Mouse (Mus musculus): ENCODE results near the gene Tmem108.

DNA sequence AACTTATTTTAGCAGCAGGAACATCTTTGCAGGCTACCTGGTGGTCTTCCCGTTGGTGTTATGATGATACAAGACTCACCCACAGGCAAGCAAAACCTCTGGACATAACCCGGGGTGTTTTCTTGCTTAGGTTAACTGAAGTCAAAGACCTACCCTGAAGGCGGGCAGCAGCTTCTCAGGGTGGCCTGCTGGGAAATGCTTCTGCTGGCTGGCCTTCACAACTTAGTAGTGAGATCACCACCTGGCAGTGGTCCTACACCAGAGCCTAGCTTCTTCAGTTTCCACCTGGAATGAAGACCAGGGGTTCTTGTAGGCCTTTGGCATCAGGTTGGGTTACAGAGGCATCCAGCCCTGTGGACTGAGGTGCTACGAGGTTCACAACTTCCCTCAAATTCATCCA is 169.7 kb downstream of the Tmem108 start:
- TF ChIP-seq MYOG (IDR thresholded peaks at IDR 0.05; ENCODE audit: control insufficient read depth, extremely low read depth, insufficient read length) (no peak), MAX (IDR thresholded peaks at IDR 0.05) (no peak), CTCF (IDR thresholded peaks at IDR 0.05; ENCODE audit: control insufficient read depth, insufficient read depth, insufficient read length) (no peak), USF1 (IDR thresholded peaks at IDR 0.05; ENCODE audit: low read depth) (no peak), MYOD1 (IDR thresholded peaks at IDR 0.05; ENCODE audit: control insufficient read depth, insufficient read length, low read depth) (no peak), CEBPB (IDR thresholded peaks at IDR 0.05; ENCODE audit: low read depth) (no peak), FOSL1 (IDR thresholded peaks at IDR 0.05; ENCODE audit: insufficient read depth, low read length, poor library complexity, severe bottlenecking) (no peak)

Data from C2C12 (cell line).